Mouse (Mus musculus) hematopoietic stem cell, adult 5-6 weeks (primary cell): Measurements from ENCODE around the gene Zmym5. TPM values are rescaled to one million over a fixed set of nuclear protein-coding genes. Genes with fewer than 3 reads are reported as not detected.
"Not testable (repeated sequence)": the region's sequence is repeated elsewhere in the genome, so short reads cannot be mapped to it uniquely, and the experiment has no call there.

Experiments
- ATAC-seq, 2 experiments: fragments of 125-278 bp in 1 of 2; replicated peaks in 1 of 2; 2 replicates each; pipeline ENCODE4 v1.8.0; 2016 to 2017; ENCODE audit warnings: inconsistent platforms in 2 of 2, mild to moderate bottlenecking in 2 of 2, moderate number of reproducible peaks in 2 of 2, low read depth in 1 of 2, moderate TSS enrichment in 1 of 2; ENCODE audit not compliant: low FRiP score in 2 of 2, poor library complexity in 2 of 2, severe bottlenecking in 2 of 2, insufficient read depth in 1 of 2, low TSS enrichment in 1 of 2
- total RNA-seq: library from RNA; stranded (forward); fragments of 172-1452, 232-1000 nt; gene quantifications from 2 replicates; pipeline ENCODE4 v1.2.3, GENCODE M21; 2017

The Zmym5 gene
- total RNA-seq, 1 experiment from 2014 or later, result 33.0 TPM

GRCm38 (mm10) chr14:56778933-56779300 lies 32.6 kb downstream of the Zmym5 start:
- ATAC-seq, result no peak

GRCm38 (mm10) chr14:56778200-56778932 lies 33.1 kb downstream of the Zmym5 start, which contains the start of gene Pspc1:
Pspc1 (minus strand) TSS chr14:56778316.
- peak; percentile 90 to 95 for ATAC-seq

DNA sequence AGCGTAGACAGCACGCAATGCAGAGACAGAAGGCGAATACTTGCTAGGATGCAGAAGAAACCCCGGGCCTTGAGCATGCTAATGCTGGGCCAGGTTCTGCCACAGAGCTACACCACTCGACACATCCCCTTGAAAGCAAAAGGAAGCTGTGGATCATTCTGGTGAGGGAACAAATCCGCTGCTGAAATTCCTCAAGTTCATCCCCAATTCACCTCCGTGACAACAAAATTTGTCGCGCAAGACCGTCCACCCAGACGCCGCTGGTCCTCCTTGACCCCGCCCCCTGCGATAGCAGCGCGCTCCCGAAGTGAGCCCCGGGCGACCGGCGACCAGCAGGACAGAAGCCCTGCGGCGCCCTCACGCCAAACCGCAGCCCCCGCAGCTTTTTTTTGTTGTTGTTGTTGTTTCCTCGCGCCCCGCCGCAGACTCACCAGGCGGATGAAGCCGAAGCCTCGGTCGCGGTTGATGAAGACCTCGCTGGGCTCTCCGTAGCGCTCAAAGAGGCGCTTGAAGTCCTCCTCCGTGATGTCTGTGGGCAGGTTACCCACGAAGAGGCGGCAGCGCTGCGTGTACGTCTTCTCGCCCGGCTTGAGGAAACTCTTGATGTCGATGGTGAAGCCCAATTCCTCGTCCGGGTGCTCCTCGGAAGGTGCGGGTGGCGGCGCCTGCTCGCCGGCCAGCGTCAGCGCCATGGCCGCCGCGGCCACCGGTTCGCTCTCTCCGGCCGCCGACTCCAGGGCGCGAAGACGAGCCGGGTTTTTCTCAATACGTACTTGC lies 34.0 kb downstream of the Zmym5 start:
- peak; percentile 2 to 48; a peak in 2 of 4 replicates for ATAC-seq

- no peak for ATAC-seq
Observed at GRCm38 (mm10) chr14:56776571-56777238, 34.8 kb downstream of the Zmym5 start.

DNA sequence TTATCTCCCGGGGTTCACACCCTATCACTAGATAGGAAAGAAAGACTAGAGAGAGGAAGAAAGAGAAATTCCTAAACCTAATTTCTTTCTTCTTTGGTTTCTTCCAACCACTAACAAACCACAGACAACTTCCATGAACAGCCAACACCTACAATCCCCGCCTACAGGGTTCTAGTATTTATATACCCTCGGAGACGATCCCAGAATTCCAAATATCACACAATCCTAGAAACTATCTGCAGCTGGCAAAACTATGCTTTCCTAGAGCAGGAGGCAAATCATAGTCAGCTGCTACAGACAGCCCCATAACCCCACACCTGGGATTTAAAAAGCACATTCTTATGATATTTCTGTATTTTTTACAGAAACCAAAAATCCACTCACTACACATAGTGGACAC lies 36.1 kb downstream of the Zmym5 start:
- no peak for ATAC-seq

- not testable (repeated sequence) for ATAC-seq
Observed at GRCm38 (mm10) chr14:56766438-56766837, 45.1 kb downstream of the Zmym5 start.

- not testable (repeated sequence) for ATAC-seq
Observed at GRCm38 (mm10) chr14:56765117-56765516, 46.4 kb downstream of the Zmym5 start.

GRCm38 (mm10) chr14:56751282-56751681 lies 60.2 kb downstream of the Zmym5 start:
- no peak for ATAC-seq

Other genes with a start within 250 kb of the Zmym5 start
- 30.7 and 38.0 TPM in 2 replicates for gene Cenpj, start 236.3 kb downstream of the Zmym5 start, total RNA-seq
- 10.6 and 24.4 TPM in 2 replicates for gene Parp4, start 236.1 kb downstream of the Zmym5 start, total RNA-seq
- 34.6 and 47.8 TPM in 2 replicates for gene Mphosph8, start 143.5 kb downstream of the Zmym5 start, total RNA-seq
- 143 TPM in 2 replicates for gene Pspc1, start 33.4 kb downstream of the Zmym5 start, total RNA-seq
- 44.2 and 64.1 TPM in 2 replicates for gene Zmym2, start 74.9 kb upstream of the Zmym5 start, total RNA-seq
- gene Gja3, start 246.4 kb upstream of the Zmym5 start, total RNA-seq, result not detected in 2 replicates